Mouse (Mus musculus): ENCODE measurements around the gene Tmtc4. TPM values are rescaled to one million over a fixed set of nuclear protein-coding genes. Genes with fewer than 3 reads are reported as not detected.

The Tmtc4 gene
- polyA plus RNA-seq, 1 experiment from 2014 or later = 30.6 TPM

DNA sequence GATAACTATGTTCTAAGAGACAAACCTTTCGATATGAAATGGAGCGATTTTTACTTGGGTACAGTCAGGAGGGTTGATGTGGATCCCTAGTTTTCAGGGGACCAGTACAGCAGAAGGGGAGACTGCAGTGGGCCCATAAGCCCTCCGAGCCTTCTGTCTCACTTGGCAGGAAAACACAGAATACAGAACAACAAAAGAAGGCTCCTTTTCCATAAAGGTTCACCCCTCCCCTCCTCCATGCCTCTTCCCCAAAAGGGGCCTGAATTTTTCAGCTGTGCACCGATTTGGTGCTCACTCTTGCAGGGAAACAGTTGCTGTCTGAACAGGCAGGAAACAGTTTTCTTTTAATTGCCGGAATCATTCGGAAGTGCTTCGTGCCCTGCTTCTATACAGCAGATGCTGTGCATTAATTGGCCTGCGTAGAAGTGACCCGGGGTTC lies 101.6 kb downstream of the Tmtc4 start:
- Histone ChIP-seq H3K4me3 (no peak overlapping the region), H3K27ac (no peak overlapping the region; the same call in 1 of the 2 replicates), H3K4me2 (no peak overlapping the region), H3K9ac (no peak overlapping the region), H3K36me3 (0 out of 2 replicates have a peak, but pooled peaks cover 3% of the 10 kb centered on the region), H3K4me1 (peaks cover 28% of the 10 kb centered on the region), H3K27me3 (no peaks in the 10 kb centered on the region), H3K9me3 (no peaks in the 10 kb centered on the region)
- WGBS = 41% methylated on average over 9 of the region's 9 CpGs
- ATAC-seq (ENCODE audit: insufficient number of reproducible peaks, insufficient read depth, low FRiP score, low TSS enrichment, low read depth) = no peak

DNA sequence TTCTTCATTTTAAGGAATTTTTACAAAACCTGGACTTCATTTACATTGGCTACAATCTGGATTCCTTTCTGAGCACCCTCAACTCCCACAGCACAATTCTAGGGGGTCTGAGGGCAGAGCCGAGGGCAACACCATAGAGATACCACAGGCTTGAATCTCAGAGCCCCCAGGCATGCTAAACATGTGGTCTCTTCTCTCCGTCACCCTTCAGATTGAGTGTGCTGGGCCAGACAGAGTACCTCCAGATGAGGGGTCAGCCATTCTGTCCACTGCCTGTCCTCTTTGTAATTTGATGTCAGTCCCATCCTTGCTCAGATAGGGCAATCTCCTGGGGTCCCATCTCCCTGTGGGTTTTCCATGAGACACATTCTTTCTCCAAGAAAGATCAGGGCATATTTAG lies 102.1 kb downstream of the Tmtc4 start:
- ATAC-seq (ENCODE audit: insufficient number of reproducible peaks, insufficient read depth, low FRiP score, low TSS enrichment, low read depth) = no peak
- H3K36me3 ChIP-seq = 0 out of 2 replicates have a peak, but pooled peaks cover 3% of the 10 kb centered on the region
- H3K27ac ChIP-seq = no peak overlapping the region; the same call in 1 of the 2 replicates
- H3K9me3 ChIP-seq = no peaks in the 10 kb centered on the region
- no peak overlapping the region for H3K4me2 ChIP-seq
- peaks cover 28% of the 10 kb centered on the region for H3K4me1 ChIP-seq
- H3K27me3 ChIP-seq = no peaks in the 10 kb centered on the region
- no peak overlapping the region for H3K4me3 ChIP-seq
- H3K9ac ChIP-seq = no peak overlapping the region
- WGBS = 30% methylated on average over 2 of the region's 2 CpGs

DNA sequence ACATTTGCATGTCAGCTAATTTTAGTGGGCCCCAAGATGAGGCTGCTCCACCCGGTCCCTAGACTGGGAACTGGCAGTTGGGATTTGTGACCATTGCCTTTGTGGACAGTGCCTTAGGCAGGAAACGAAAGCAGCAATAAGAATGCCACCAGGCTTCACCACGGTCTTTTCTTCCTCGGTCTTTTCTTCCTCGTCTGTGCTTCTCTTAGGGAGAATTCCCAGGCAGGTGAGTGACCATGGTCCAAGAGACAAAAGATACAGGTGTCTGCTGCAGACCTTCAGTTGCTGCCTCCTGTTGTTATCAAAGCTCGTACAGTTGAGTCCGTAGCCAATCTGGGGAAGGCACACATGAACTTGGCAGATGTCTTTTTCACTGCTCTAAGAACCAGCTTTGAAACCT lies 103.5 kb downstream of the Tmtc4 start:
- no peak overlapping the region for H3K4me3 ChIP-seq
- H3K27me3 ChIP-seq = no peaks in the 10 kb centered on the region
- H3K36me3 ChIP-seq = no peaks in the 10 kb centered on the region
- no peaks in the 10 kb centered on the region for H3K9me3 ChIP-seq
- H3K27ac ChIP-seq = no peak overlapping the region
- WGBS = 77% methylated on average over 7 of the region's 7 CpGs
- H3K4me1 ChIP-seq = peaks cover 33% of the 10 kb centered on the region
- H3K9ac ChIP-seq = no peak overlapping the region
- no peak overlapping the region for H3K4me2 ChIP-seq
- ATAC-seq (ENCODE audit: insufficient number of reproducible peaks, insufficient read depth, low FRiP score, low TSS enrichment, low read depth) = no peak

DNA sequence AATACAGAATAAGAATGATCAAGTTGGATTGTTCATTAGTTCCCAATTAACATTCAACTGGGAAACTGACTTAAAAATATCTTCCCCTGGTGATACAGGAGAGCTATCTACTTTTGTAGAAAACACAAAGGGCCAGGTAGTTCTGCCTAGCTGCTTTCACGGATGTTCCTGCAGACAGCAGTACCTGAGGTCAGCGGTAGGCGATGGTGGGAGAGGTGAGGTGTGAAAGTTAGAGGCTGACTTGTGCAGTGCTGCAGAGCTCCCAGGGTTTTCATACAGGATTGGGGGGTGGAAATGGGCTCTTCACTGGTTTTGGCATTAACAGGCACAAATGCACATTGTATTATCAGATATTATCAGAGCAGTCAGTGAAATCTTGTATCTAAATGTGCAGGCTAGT lies 106.0 kb downstream of the Tmtc4 start:
- no peak for ATAC-seq (ENCODE audit: insufficient number of reproducible peaks, insufficient read depth, low FRiP score, low TSS enrichment, low read depth)
- Histone ChIP-seq H3K9me3 (no peaks in the 10 kb centered on the region), H3K9ac (no peak overlapping the region), H3K4me1 (peaks cover 21% of the 10 kb centered on the region), H3K36me3 (no peaks in the 10 kb centered on the region), H3K4me2 (no peak overlapping the region), H3K4me3 (no peak overlapping the region), H3K27me3 (no peaks in the 10 kb centered on the region), H3K27ac (no peak overlapping the region)
- WGBS = 84% methylated on average over 3 of the region's 3 CpGs

DNA sequence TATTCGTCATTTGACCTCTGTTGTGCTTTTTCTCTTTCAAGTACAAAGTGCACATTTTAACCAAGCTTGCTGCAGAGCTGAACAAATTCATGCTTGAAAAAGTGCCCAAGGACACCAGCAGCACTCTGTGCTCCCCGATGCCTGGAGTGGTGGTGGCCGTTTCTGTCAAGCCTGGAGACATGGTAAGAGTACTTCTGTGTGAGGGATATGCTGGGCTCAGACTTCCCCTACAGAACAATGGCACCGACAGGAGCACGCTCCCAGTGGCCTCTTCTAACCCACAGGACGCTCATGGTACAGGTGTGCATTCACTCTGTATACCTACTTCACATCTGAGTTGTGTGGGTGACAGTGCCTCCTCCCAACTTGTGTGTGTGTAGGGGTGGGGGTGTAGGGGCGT lies 107.1 kb downstream of the Tmtc4 start:
- no peak for ATAC-seq (ENCODE audit: insufficient number of reproducible peaks, insufficient read depth, low FRiP score, low TSS enrichment, low read depth)
- Histone ChIP-seq H3K4me3 (no peak overlapping the region), H3K27me3 (no peaks in the 10 kb centered on the region), H3K4me1 (peaks cover 10% of the 10 kb centered on the region), H3K27ac (no peak overlapping the region), H3K4me2 (no peak overlapping the region), H3K9ac (no peak overlapping the region), H3K9me3 (no peaks in the 10 kb centered on the region), H3K36me3 (no peaks in the 10 kb centered on the region)
- 68% methylated on average over 7 of the region's 7 CpGs for WGBS

DNA sequence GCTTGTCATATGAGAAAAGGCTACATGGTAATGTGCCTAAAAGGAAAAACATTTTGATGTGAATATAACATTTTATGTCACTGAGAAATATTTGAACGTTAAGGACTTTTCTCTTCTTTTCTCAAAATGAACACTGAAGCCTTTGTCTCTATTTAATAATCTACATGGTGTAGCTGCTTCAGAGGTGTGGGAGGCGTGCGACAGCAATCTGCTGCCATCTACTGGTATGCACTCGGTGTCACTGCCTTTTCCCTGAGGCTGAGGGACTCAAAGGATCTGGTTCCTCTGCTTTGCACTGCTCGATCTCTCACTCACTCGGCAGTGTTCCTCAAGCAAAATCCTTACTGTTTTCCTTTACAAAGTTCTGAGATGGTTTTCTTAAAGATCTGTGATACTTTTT lies 107.7 kb downstream of the Tmtc4 start:
- Histone ChIP-seq H3K4me3 (no peak overlapping the region), H3K36me3 (no peaks in the 10 kb centered on the region), H3K9me3 (no peaks in the 10 kb centered on the region), H3K27ac (no peak overlapping the region), H3K27me3 (no peaks in the 10 kb centered on the region), H3K9ac (no peak overlapping the region), H3K4me1 (peaks cover 7% of the 10 kb centered on the region; the same call in 1 of the 2 replicates), H3K4me2 (no peak overlapping the region)
- peak; percentile 80; the same call in 1 of the 2 replicates for ATAC-seq (ENCODE audit: insufficient number of reproducible peaks, insufficient read depth, low FRiP score, low TSS enrichment, low read depth)
- under 1% methylated on average over 6 of the region's 6 CpGs for WGBS

DNA sequence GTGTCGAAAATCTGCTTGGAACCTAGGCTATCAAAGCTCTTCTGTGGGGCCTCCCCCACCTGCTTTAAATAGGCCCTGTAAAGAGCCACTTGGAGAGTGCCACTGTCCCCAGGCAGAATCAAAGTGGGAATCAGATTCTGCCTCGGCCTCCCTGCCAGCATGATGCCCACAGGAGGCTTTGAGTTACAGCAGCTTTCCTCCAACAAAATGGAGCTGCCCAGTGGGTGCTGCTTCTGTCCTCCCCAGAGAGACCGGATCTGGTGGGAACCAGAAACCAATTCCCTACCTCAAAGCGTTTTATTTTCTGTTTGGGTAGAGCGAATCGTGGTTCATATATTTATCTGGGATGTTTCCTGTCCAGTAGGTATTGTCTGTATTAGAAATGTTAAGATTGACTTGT lies 108.2 kb downstream of the Tmtc4 start:
- ATAC-seq (ENCODE audit: insufficient number of reproducible peaks, insufficient read depth, low FRiP score, low TSS enrichment, low read depth) = no peak
- Histone ChIP-seq H3K27me3 (no peaks in the 10 kb centered on the region), H3K27ac (no peak overlapping the region)

DNA sequence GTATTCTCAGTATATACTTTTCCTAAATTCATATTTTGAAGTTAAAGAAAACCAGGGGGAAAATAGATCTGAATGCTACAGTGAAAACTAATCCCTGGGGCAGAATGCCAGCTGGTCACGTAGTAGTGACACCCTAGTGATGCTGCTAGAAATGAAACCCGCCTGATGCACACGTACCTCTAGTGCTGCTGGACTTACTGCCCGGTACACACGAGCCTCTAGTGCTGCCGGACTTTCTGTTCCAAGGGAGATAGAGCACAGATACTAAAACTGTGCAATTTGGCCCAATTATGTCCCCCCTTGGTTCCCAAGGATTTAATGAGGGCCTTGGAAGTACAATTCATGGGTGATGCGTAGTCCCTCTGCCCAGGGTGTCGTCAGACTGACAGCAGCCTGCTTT lies 108.8 kb downstream of the Tmtc4 start:
- Histone ChIP-seq H3K27ac (no peak overlapping the region), H3K4me1 (peaks cover 7% of the 10 kb centered on the region; the same call in 1 of the 2 replicates), H3K27me3 (no peaks in the 10 kb centered on the region), H3K4me2 (no peak overlapping the region), H3K36me3 (no peaks in the 10 kb centered on the region), H3K9me3 (no peaks in the 10 kb centered on the region), H3K9ac (no peak overlapping the region), H3K4me3 (no peak overlapping the region)
- no peak for ATAC-seq (ENCODE audit: insufficient number of reproducible peaks, insufficient read depth, low FRiP score, low TSS enrichment, low read depth)
- WGBS = 71% methylated on average over 8 of the region's 8 CpGs

More for the DNA sequence above, 108.2 kb downstream of the Tmtc4 start:
- H3K9ac ChIP-seq = no peak overlapping the region
- H3K4me3 ChIP-seq = no peak overlapping the region
- H3K36me3 ChIP-seq = no peaks in the 10 kb centered on the region
- peaks cover 7% of the 10 kb centered on the region; the same call in 1 of the 2 replicates for H3K4me1 ChIP-seq
- 45% methylated on average over 6 of the region's 6 CpGs for WGBS
- H3K4me2 ChIP-seq = no peak overlapping the region
- H3K9me3 ChIP-seq = no peaks in the 10 kb centered on the region

DNA sequence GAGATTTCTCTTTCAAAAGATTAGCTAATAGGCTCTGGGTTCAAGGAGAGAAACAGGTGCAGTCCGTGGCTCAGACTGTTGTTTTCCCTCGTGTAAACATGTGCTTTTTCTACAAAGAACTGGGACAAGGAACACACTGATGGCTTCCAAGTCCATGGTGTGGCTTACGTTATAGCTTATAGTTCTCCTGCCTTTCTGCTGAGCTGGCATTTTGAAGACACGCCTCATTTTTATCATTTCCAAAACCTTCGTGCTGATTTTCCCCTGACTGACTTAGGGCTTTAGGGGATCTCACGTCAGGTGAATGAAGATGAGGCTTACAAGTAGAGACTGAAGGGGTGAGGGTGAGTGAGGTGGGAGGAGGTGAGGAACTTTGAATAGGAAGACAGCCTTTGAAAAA lies 111.2 kb downstream of the Tmtc4 start:
- Histone ChIP-seq H3K4me3 (no peak overlapping the region), H3K9ac (no peak overlapping the region), H3K36me3 (no peaks in the 10 kb centered on the region), H3K9me3 (no peaks in the 10 kb centered on the region), H3K4me2 (no peak overlapping the region), H3K27me3 (no peaks in the 10 kb centered on the region), H3K4me1 (peaks cover 11% of the 10 kb centered on the region), H3K27ac (no peak overlapping the region)
- no peak for ATAC-seq (ENCODE audit: insufficient number of reproducible peaks, insufficient read depth, low FRiP score, low TSS enrichment, low read depth)
- WGBS = 57% methylated on average over 6 of the region's 6 CpGs

DNA sequence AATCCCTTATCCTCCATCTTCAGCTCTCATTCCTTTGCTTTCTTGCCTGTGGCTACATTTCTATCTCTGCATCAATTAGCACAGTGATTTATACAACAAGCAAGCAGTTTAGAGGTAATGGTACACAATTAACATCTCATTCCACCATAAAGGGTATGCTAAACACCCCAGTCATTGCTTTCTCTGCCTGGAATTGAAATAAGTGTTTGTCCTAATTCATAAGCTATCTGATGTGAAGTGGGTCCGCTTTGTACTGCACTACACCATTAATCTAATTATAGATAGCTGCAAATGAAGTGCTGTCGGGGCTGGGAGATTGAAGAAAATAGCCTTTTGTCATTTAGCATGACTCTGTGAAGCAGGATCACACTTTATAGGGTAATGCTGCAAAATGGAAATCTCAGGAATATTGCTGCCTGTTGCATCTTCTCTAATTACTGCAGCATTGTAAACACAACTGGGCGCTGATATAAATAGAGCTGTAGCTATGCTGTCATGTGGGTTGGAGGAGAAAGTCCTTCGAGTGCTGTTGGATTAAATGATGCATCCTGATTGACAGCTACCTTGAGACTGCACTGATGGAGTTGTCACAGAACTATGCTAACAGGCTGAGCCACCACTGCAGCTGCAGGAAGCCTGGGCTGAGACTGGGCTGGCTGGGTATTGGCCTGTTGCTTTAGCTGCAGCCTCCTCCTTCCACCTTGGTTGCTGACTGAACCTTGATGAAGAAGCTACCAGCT lies 111.8 kb downstream of the Tmtc4 start:
- no peak overlapping the region for H3K4me3 ChIP-seq
- H3K4me2 ChIP-seq = no peak overlapping the region
- no peaks in the 10 kb centered on the region for H3K27me3 ChIP-seq
- H3K4me1 ChIP-seq = peaks cover 11% of the 10 kb centered on the region
- H3K9me3 ChIP-seq = no peaks in the 10 kb centered on the region
- 44% methylated on average over 4 of the region's 4 CpGs for WGBS
- H3K9ac ChIP-seq = no peak overlapping the region
- H3K36me3 ChIP-seq = no peaks in the 10 kb centered on the region
- no peak overlapping the region for H3K27ac ChIP-seq
- no peak for ATAC-seq (ENCODE audit: insufficient number of reproducible peaks, insufficient read depth, low FRiP score, low TSS enrichment, low read depth)

DNA sequence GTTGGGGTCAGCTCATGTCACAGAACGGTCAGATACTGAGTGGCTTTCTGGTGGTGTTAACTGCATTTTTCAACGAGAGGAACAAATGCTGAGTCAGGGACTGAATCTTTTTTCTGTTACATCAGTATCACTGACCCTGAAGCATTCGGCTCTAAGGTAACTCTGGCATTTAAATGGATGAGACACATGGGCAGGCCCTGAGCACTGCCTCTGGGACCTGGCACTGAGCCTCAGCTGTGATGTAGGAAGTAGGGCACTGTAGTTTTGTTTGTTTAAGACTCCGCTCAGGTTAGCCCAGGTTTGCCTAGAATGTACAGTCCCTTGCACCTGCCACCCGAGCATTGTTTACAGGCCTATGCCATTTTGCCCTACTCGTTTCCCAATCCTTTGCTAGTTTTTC lies 114.0 kb downstream of the Tmtc4 start:
- Histone ChIP-seq H3K36me3 (no peaks in the 10 kb centered on the region), H3K4me3 (no peak overlapping the region), H3K27me3 (no peaks in the 10 kb centered on the region), H3K27ac (no peak overlapping the region), H3K4me1 (peaks cover 5% of the 10 kb centered on the region; the same call in 1 of the 2 replicates), H3K9ac (no peak overlapping the region), H3K4me2 (no peak overlapping the region), H3K9me3 (no peaks in the 10 kb centered on the region)
- ATAC-seq (ENCODE audit: insufficient number of reproducible peaks, insufficient read depth, low FRiP score, low TSS enrichment, low read depth) = no peak
- 72% methylated on average over 6 of the region's 6 CpGs for WGBS

All from embryonic facial prominence, embryonic 13.5 days (tissue).